10 mouse cellular contexts compared by ENCODE assay signal in the genomic region with DNA sequence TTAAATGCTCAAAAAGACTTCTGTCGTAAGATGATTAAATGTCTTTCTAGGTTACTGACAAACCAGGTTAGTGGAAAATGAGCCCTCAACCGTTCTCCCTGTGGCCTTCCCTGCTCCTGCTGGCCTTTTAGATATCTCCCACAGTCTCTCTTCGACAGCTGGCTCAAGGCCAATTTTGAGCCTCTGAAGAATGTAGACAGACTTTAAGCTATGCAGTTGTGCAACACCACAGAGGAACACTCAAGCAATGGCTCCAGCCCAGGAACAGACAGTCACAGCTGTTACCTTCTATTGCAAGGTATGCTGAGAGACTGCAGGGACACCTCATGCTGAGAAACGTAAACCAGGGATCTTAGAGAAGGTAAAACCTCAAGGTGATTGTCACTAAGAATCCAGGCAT.
DNase-seq lines count a peak whose midpoint lies in the region; ATAC-seq and TF ChIP-seq lines count a peak whose summit lies in the region.
"Had no signal": no experiment of that assay in that cellular context is flagged by ENCODE, and none has a peak within 500 bp of the region (broad histone marks: within the 10 kb centered on the region; RNA-seq: fewer than 3 reads in every experiment).

No protein-coding gene starts in this region.

- intact Hi-C loops in heart, postnatal 25 days (cut with DNase I) = no loop called here

- no peak for TF ChIP-seq CTCF in brain, embryonic 14.5 days (IDR thresholded peaks at IDR 0.05; ENCODE audit: borderline replicate concordance, extremely low read depth, insufficient read depth, insufficient read length)

- no peak overlapping the region for H3K27ac ChIP-seq in limb, embryonic 13.5 days
- no peak overlapping the region for H3K27ac ChIP-seq in limb, embryonic 10.5 days
- H3K27ac ChIP-seq in lung, embryonic 15.5 days = peak overlapping the region; percentile 47
- no peak overlapping the region for H3K27ac ChIP-seq in forebrain, embryonic 12.5 days
- H3K27ac ChIP-seq: neural tube, embryonic 12.5 days had no signal

- H3K9me3 ChIP-seq in limb, embryonic 13.5 days = no peaks in the 10 kb centered on the region
- no peaks in the 10 kb centered on the region for H3K9me3 ChIP-seq in limb, embryonic 10.5 days (replicated peaks)
- no peaks in the 10 kb centered on the region for H3K9me3 ChIP-seq in lung, embryonic 15.5 days
- H3K9me3 ChIP-seq in forebrain, embryonic 12.5 days = no peaks in the 10 kb centered on the region
- H3K9me3 ChIP-seq: G1E; neural tube, embryonic 12.5 days had no signal

- ATAC-seq in limb, embryonic 13.5 days (ENCODE audit: low FRiP score, low read depth) = peak; percentile 72; the same call in 1 of the 2 replicates
- ATAC-seq in lung, embryonic 15.5 days (ENCODE audit: borderline replicate concordance, extremely low read depth, low FRiP score, low TSS enrichment) = peak; percentile 86
- ATAC-seq in forebrain, embryonic 12.5 days (ENCODE audit: low FRiP score) = no peak
- ATAC-seq in erythroblast, adult 5-6 weeks (replicated peaks; ENCODE audit: low FRiP score, poor library complexity, severe bottlenecking) = no peak

- no peaks in the 10 kb centered on the region for H3K36me3 ChIP-seq in limb, embryonic 13.5 days
- H3K36me3 ChIP-seq in limb, embryonic 10.5 days = no peaks in the 10 kb centered on the region
- H3K36me3 ChIP-seq in lung, embryonic 15.5 days = no peaks in the 10 kb centered on the region
- H3K36me3 ChIP-seq in forebrain, embryonic 12.5 days (replicated peaks) = peaks cover 13% of the 10 kb centered on the region
- H3K36me3 ChIP-seq: G1E had no signal

- H3K9ac ChIP-seq in limb, embryonic 13.5 days = no peak overlapping the region
- no peak overlapping the region for H3K9ac ChIP-seq in lung, embryonic 15.5 days
- H3K9ac ChIP-seq in forebrain, embryonic 12.5 days = no peak overlapping the region
- H3K9ac ChIP-seq: neural tube, embryonic 12.5 days had no signal

- H3K4me1 ChIP-seq in limb, embryonic 13.5 days = 0 out of 2 replicates have a peak, but pooled peaks cover 4% of the 10 kb centered on the region
- H3K4me1 ChIP-seq in limb, embryonic 10.5 days = no peaks in the 10 kb centered on the region
- H3K4me1 ChIP-seq in lung, embryonic 15.5 days = peaks cover 34% of the 10 kb centered on the region
- H3K4me1 ChIP-seq in forebrain, embryonic 12.5 days = no peaks in the 10 kb centered on the region
- H3K4me1 ChIP-seq: neural tube, embryonic 12.5 days had no signal

- no peak for DNase-seq in limb, embryonic 10.5 days (ENCODE audit: low spot score)
- DNase-seq in brain, embryonic 14.5 days (ENCODE audit: low read depth) = peak; percentile 39
- DNase-seq in heart, postnatal 25 days (ENCODE audit: low spot score) = peak; percentile 45
- no peak for DNase-seq in layer of hippocampus, postnatal 10 days (ENCODE audit: low spot score in 2 of 2)

- H3K27me3 ChIP-seq in limb, embryonic 13.5 days = no peaks in the 10 kb centered on the region
- H3K27me3 ChIP-seq in limb, embryonic 10.5 days (ENCODE audit: low read depth, poor library complexity, severe bottlenecking) = no peaks in the 10 kb centered on the region
- H3K27me3 ChIP-seq in lung, embryonic 15.5 days = no peaks in the 10 kb centered on the region
- no peaks in the 10 kb centered on the region for H3K27me3 ChIP-seq in forebrain, embryonic 12.5 days
- H3K27me3 ChIP-seq: neural tube, embryonic 12.5 days had no signal

- H3K4me3 ChIP-seq in limb, embryonic 13.5 days = no peak overlapping the region
- no peak overlapping the region for H3K4me3 ChIP-seq in limb, embryonic 10.5 days
- no peak overlapping the region for H3K4me3 ChIP-seq in lung, embryonic 15.5 days
- H3K4me3 ChIP-seq in forebrain, embryonic 12.5 days (replicated peaks) = no peak overlapping the region
- H3K4me3 ChIP-seq: neural tube, embryonic 12.5 days had no signal

- no peak for TF ChIP-seq POLR2A in brain, embryonic 14.5 days (IDR thresholded peaks at IDR 0.05; ENCODE audit: borderline replicate concordance, extremely low read depth, insufficient read depth, insufficient read length, poor library complexity, severe bottlenecking)

- 61% methylated on average over 4 of the region's 4 CpGs for WGBS in limb, embryonic 13.5 days
- 87% methylated on average over 4 of the region's 4 CpGs for WGBS in limb, embryonic 10.5 days
- WGBS in lung, embryonic 15.5 days = 20% methylated on average over 4 of the region's 4 CpGs
- WGBS in forebrain, embryonic 12.5 days = 80% methylated on average over 4 of the region's 4 CpGs

- H3K4me2 ChIP-seq in limb, embryonic 13.5 days (replicated peaks) = no peak overlapping the region
- no peak overlapping the region for H3K4me2 ChIP-seq in lung, embryonic 15.5 days
- no peak overlapping the region for H3K4me2 ChIP-seq in forebrain, embryonic 12.5 days
- H3K4me2 ChIP-seq: neural tube, embryonic 12.5 days had no signal

Comparison
In these comparisons a context has a peak if more than half of its experiments do, and no peak if none do; other contexts are left out.
1. ATAC-seq: peak in limb, embryonic 13.5 days (single experiment) and lung, embryonic 15.5 days (single experiment); none in forebrain, embryonic 12.5 days (single experiment) and erythroblast, adult 5-6 weeks (single experiment).
2. DNase-seq: peak in brain, embryonic 14.5 days (single experiment) and heart, postnatal 25 days (single experiment); none in limb, embryonic 10.5 days (single experiment) and layer of hippocampus, postnatal 10 days (0 of 2).